Mouse (Mus musculus): ENCODE measurements around the gene Slc44a4. TPM values are rescaled to one million over a fixed set of nuclear protein-coding genes. Genes with fewer than 3 reads are reported as not detected.

Slc44a4 gene
- polyA plus RNA-seq (2016; fragmentation: Nextera tagmentation; extraction: Ambion mirVana): not detected in 2 replicates

DNA sequence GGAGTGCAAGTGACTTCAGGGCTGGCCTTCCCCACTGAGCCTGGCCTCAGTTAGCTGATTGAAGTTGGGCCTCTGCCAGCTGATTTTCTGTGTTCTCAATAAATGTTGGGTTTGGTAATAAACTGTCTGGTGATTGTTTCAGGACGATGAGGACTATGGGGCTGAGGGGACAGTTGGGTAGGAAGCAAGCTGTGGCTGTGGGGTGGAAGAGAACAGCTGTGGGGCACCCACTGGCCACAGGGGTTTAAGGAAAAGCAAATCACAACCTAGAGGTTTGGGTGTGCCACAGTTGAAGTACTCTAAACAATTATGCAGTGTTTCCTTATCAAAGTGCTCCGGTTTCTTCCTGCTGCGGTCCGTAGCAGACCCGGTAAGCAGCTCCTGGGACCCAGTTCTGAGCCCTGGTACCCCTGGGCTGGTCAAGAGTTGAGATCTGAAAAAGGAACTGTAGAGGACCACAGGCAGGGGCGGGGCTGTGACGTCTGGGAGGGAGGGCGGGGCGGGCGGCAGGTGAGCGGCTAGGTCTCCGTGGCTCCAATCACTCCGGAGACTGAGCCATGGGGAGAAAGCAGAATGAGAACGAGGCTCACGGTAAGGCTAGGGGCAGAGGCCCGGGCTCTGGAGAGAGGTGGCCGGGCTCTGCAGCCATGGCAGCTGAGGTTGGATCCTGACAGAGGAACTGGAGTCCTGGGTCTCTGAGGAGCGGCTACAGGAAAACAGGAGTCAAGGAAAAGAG, at the start of gene Slc44a4:
Gene Slc44a4, plus strand, starts transcription at position 537 of the 736 bp plus-strand sequence.
- Histone ChIP-seq H3K4me2 (0 out of 2 replicates have a peak within 1 kb of the TSS, but pooled peaks have one; percentile 17), H3K9me3 (no peaks in the 10 kb centered on the region), H3K9ac (replicated peaks) (peak within 1 kb of the TSS; percentile 27; the same call in 1 of the 2 replicates), H3K4me3 (replicated peaks) (no peak within 1 kb of the TSS), H3K27ac (no peak within 1 kb of the TSS; the same call in 1 of the 2 replicates), H3K4me1 (replicated peaks) (peaks cover 9% of the 10 kb centered on the region; the same call in 1 of the 2 replicates), H3K27me3 (no peaks in the 10 kb centered on the region), H3K36me3 (peaks cover 50% of the 10 kb centered on the region)
- WGBS: 37% methylated on average over 18 of the region's 18 CpGs
- ATAC-seq (ENCODE audit: insufficient number of reproducible peaks, insufficient read depth, low FRiP score, low TSS enrichment, low read depth): no peak

DNA sequence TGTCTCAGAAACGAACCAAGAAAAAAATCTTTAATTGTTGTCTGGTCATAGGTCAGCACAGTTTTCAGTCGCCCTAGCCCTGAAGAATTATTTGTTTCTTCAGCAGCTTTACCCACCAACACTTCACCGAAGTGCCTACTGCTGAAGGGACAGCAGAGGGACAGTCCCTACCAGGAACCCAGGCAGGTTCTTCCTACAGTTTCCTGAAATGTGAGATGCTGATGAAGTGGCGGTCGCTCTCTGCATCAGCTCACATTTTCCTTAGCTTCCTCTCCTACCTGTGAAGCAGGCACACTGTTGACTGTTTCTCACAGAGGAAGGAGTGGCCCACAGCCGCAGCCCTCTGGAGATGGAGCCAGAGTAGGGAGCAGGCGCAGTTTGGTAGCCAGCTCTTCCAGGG, 48.3 kb upstream of the Slc44a4 start:
- H3K9ac ChIP-seq (replicated peaks): no peak overlapping the region; the same call in 1 of the 2 replicates
- H3K27ac ChIP-seq: no peak overlapping the region
- H3K4me2 ChIP-seq: no peak overlapping the region
- H3K36me3 ChIP-seq: no peaks in the 10 kb centered on the region
- H3K9me3 ChIP-seq: no peaks in the 10 kb centered on the region
- 63% methylated on average over 7 of the region's 7 CpGs for WGBS
- no peak overlapping the region for H3K4me3 ChIP-seq (replicated peaks)
- H3K27me3 ChIP-seq: no peaks in the 10 kb centered on the region; the same call in 1 of the 2 replicates
- peaks cover 4% of the 10 kb centered on the region; the same call in 1 of the 2 replicates for H3K4me1 ChIP-seq (replicated peaks)
- no peak for ATAC-seq (ENCODE audit: insufficient number of reproducible peaks, insufficient read depth, low FRiP score, low TSS enrichment, low read depth)

DNA sequence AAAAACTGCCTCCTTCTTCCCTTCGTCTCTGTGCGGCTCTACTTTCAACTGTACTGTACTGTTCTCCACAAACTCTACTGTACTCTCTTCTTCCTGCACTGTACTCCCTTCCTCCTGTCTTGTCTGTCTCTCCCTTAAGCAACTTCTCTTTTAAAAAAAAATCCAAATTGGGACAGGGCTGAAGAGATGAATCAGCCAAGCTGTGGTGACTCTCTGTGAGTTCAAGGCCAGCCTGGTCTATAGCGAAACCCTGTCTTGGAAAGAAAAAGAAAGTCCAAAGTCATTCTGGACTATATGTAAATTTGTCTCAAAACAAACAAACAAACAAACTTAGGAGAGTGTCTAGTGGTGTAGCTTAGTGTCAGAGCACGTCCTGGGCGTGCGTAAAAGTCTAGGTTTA, 39.9 kb upstream of the Slc44a4 start:
- ATAC-seq (ENCODE audit: insufficient number of reproducible peaks, insufficient read depth, low FRiP score, low TSS enrichment, low read depth): no peak
- no peak overlapping the region for H3K4me2 ChIP-seq
- no peak overlapping the region for H3K27ac ChIP-seq
- H3K4me1 ChIP-seq (replicated peaks): no peaks in the 10 kb centered on the region; the same call in 1 of the 2 replicates
- no peaks in the 10 kb centered on the region for H3K36me3 ChIP-seq
- H3K9me3 ChIP-seq: no peaks in the 10 kb centered on the region
- no peak overlapping the region for H3K9ac ChIP-seq (replicated peaks)
- 89% methylated on average over 6 of the region's 6 CpGs for WGBS
- H3K27me3 ChIP-seq: 0 out of 2 replicates have a peak, but pooled peaks cover 4% of the 10 kb centered on the region
- no peak overlapping the region for H3K4me3 ChIP-seq (replicated peaks)

DNA sequence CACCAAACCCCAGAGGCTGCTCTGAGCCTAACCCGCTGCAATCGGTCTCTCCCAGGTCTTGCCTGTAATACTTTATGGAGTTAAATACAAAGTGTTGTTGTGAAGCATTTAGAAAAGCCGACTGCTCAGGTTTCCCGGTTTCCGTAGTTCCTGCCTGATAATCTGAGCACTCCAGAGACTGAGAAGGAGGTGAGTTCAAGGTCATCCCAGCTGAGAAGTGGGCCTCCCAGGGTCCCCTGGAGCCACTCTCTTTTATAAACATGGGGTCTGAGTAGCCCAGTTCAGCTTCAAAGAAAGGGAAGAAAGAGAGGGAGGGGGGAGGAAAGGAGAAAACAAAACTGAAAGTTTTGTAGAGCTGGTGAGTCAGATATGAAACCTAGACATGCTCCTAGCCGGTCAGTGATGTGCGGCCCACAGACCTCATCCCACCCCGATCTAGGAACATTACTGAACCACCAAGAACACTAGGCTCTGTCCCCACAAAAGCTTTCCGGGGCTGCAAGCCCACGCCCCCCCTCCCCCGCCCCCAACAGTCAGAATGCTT, 34.9 kb upstream of the Slc44a4 start, which contains the start of gene Zbtb12:
Gene Zbtb12, plus strand, starts transcription at position 148 of the 544 bp plus-strand sequence.
- H3K4me2 ChIP-seq: 0 out of 2 replicates have a peak within 1 kb of the TSS, but pooled peaks have one; percentile 3
- H3K27ac ChIP-seq: no peak within 1 kb of the TSS
- H3K9ac ChIP-seq (replicated peaks): no peak within 1 kb of the TSS
- WGBS: 57% methylated on average over 11 of the region's 11 CpGs
- no peaks in the 10 kb centered on the region for H3K9me3 ChIP-seq
- H3K4me3 ChIP-seq (replicated peaks): no peak within 1 kb of the TSS
- ATAC-seq (ENCODE audit: insufficient number of reproducible peaks, insufficient read depth, low FRiP score, low TSS enrichment, low read depth): no peak
- peaks cover 20% of the 10 kb centered on the region for H3K27me3 ChIP-seq
- no peaks in the 10 kb centered on the region for H3K36me3 ChIP-seq
- H3K4me1 ChIP-seq (replicated peaks): peaks cover 8% of the 10 kb centered on the region; the same call in 1 of the 2 replicates

- no peak overlapping the region for H3K9ac ChIP-seq (replicated peaks)
- no peak overlapping the region for H3K4me3 ChIP-seq (replicated peaks)
- H3K9me3 ChIP-seq: no peaks in the 10 kb centered on the region
- ATAC-seq (ENCODE audit: insufficient number of reproducible peaks, insufficient read depth, low FRiP score, low TSS enrichment, low read depth): no peak
- H3K4me2 ChIP-seq: no peak overlapping the region
- peaks cover 8% of the 10 kb centered on the region; the same call in 1 of the 2 replicates for H3K4me1 ChIP-seq (replicated peaks)
- H3K36me3 ChIP-seq: no peaks in the 10 kb centered on the region
- no peak overlapping the region for H3K27ac ChIP-seq
- peaks cover 20% of the 10 kb centered on the region for H3K27me3 ChIP-seq
Measured at GRCm38 (mm10) chr17:34881166-34881565, 33.1 kb upstream of the Slc44a4 start.

- H3K9ac ChIP-seq (replicated peaks): no peak within 1 kb of the TSS
- WGBS: 8% methylated on average over 15 of the region's 15 CpGs
Measured at GRCm38 (mm10) chr17:34881683-34882310, 32.5 kb upstream of the Slc44a4 start, which contains the start of gene Gm20547. Gm20547 (minus strand) TSS chr17:34882042.

GRCm38 (mm10) chr17:34883332-34883731, 30.9 kb upstream of the Slc44a4 start:
- Histone ChIP-seq H3K9me3 (no peaks in the 10 kb centered on the region), H3K9ac (replicated peaks) (no peak overlapping the region), H3K4me2 (no peak overlapping the region), H3K36me3 (no peaks in the 10 kb centered on the region), H3K27me3 (peaks cover 20% of the 10 kb centered on the region), H3K4me1 (replicated peaks) (peaks cover 8% of the 10 kb centered on the region; the same call in 1 of the 2 replicates), H3K4me3 (replicated peaks) (no peak overlapping the region), H3K27ac (no peak overlapping the region)
- ATAC-seq (ENCODE audit: insufficient number of reproducible peaks, insufficient read depth, low FRiP score, low TSS enrichment, low read depth): no peak
- WGBS: 53% methylated on average over 3 of the region's 3 CpGs

More at GRCm38 (mm10) chr17:34881683-34882310, 32.5 kb upstream of the Slc44a4 start, which contains the start of gene Gm20547:
- Histone ChIP-seq H3K9me3 (no peaks in the 10 kb centered on the region), H3K36me3 (no peaks in the 10 kb centered on the region), H3K27me3 (peaks cover 20% of the 10 kb centered on the region), H3K4me2 (peak within 1 kb of the TSS; percentile 13; the same call in 1 of the 2 replicates), H3K4me3 (replicated peaks) (no peak within 1 kb of the TSS), H3K4me1 (replicated peaks) (peaks cover 8% of the 10 kb centered on the region; the same call in 1 of the 2 replicates), H3K27ac (no peak within 1 kb of the TSS)
- ATAC-seq (ENCODE audit: insufficient number of reproducible peaks, insufficient read depth, low FRiP score, low TSS enrichment, low read depth): no peak

DNA sequence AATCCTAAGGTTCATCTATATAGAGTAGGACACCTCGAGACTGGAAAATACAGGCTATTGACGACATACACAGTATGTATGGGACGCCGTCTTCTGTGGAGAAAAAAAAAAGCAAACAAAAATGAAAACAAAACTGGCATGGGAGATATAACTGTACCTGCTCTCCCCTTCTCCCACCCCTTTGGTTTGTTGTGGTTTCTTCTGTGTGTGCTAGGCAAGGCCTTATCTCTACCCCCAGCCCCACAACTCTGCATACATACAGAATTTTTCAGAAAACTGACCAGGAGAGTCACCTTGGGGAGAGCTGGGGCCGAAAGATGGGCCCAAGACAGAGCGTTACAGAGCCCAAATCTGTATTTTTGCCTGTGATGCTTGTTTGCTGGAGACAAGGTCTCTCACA, 29.6 kb upstream of the Slc44a4 start:
- no peaks in the 10 kb centered on the region for H3K36me3 ChIP-seq
- 90% methylated on average over 6 of the region's 6 CpGs for WGBS
- 0 out of 2 replicates have a peak, but pooled peaks cover 6% of the 10 kb centered on the region for H3K4me1 ChIP-seq (replicated peaks)
- no peak overlapping the region for H3K4me2 ChIP-seq
- no peak overlapping the region for H3K9ac ChIP-seq (replicated peaks)
- H3K27me3 ChIP-seq: peaks cover 20% of the 10 kb centered on the region
- no peaks in the 10 kb centered on the region for H3K9me3 ChIP-seq
- ATAC-seq (ENCODE audit: insufficient number of reproducible peaks, insufficient read depth, low FRiP score, low TSS enrichment, low read depth): no peak
- H3K4me3 ChIP-seq (replicated peaks): no peak overlapping the region
- no peak overlapping the region for H3K27ac ChIP-seq

DNA sequence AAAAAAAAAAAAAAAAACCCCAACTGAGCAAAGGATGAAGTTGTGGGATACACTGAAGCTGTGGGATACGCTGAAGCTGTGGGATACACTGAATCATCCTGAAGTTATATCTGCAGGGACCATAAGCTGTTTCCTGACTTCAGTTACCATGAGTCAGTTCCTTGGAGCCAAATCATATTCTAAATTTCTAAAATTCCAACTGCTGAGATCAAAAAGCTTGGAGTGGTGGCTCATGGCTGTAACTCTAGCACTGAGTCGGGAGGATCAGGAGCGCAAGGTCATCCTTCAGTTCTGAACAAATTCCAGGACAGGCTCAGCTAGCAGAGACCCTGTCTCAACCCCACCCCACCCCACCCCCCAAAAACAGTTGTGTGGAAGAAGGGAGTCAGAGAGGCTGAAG, 28.7 kb upstream of the Slc44a4 start:
- Histone ChIP-seq H3K9ac (replicated peaks) (no peak overlapping the region), H3K27ac (no peak overlapping the region), H3K4me2 (no peak overlapping the region), H3K9me3 (no peaks in the 10 kb centered on the region), H3K4me1 (replicated peaks) (0 out of 2 replicates have a peak, but pooled peaks cover 6% of the 10 kb centered on the region), H3K4me3 (replicated peaks) (no peak overlapping the region), H3K36me3 (no peaks in the 10 kb centered on the region), H3K27me3 (peaks cover 20% of the 10 kb centered on the region)
- WGBS: 83% methylated on average over 3 of the region's 3 CpGs
- no peak for ATAC-seq (ENCODE audit: insufficient number of reproducible peaks, insufficient read depth, low FRiP score, low TSS enrichment, low read depth)

DNA sequence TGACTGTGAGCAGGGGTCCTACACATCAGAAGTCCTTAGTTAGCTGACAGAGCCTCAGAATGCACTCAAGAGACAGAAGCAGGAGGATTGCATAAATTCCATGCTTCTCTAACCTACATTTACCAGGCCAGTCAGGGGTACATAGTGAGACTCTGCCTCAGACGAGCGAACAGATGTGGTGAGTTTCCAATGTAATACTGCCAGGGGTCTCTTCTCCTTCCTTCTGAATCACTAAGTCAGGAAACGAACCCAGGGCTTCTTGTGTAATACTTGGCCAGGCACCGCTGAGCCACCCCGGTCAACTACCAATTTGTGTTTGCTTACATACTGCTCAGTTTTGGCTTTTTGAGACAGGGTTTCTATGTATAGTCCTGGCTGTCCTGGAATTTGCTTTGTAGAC, 26.3 kb upstream of the Slc44a4 start:
- ATAC-seq (ENCODE audit: insufficient number of reproducible peaks, insufficient read depth, low FRiP score, low TSS enrichment, low read depth): no peak
- Histone ChIP-seq H3K36me3 (no peaks in the 10 kb centered on the region), H3K9ac (replicated peaks) (no peak overlapping the region), H3K27ac (no peak overlapping the region), H3K4me1 (replicated peaks) (peaks cover 7% of the 10 kb centered on the region; the same call in 1 of the 2 replicates), H3K27me3 (peaks cover 4% of the 10 kb centered on the region; the same call in 1 of the 2 replicates), H3K9me3 (no peaks in the 10 kb centered on the region), H3K4me2 (no peak overlapping the region), H3K4me3 (replicated peaks) (no peak overlapping the region)
- 88% methylated on average over 5 of the region's 5 CpGs for WGBS
